Mouse (Mus musculus) heart, adult 2 months (tissue): ENCODE data around the gene Thbs4.

Experiments
- CTCF ChIP-seq: fragments of 200-600 bp; IDR thresholded peaks from 2 replicates; pipeline ENCODE4 v1.8.1; 2022; ENCODE audit warnings: antibody characterized with exemption, mild to moderate bottlenecking, moderate library complexity
- POLR2A ChIP-seq: fragments of 200-500 bp; IDR thresholded peaks from 2 replicates; pipeline ENCODE4 v1.6.1; 2011; ENCODE audit warnings: mild to moderate bottlenecking, low read depth, low read length, control low read depth; ENCODE audit not compliant: insufficient read depth

DNA sequence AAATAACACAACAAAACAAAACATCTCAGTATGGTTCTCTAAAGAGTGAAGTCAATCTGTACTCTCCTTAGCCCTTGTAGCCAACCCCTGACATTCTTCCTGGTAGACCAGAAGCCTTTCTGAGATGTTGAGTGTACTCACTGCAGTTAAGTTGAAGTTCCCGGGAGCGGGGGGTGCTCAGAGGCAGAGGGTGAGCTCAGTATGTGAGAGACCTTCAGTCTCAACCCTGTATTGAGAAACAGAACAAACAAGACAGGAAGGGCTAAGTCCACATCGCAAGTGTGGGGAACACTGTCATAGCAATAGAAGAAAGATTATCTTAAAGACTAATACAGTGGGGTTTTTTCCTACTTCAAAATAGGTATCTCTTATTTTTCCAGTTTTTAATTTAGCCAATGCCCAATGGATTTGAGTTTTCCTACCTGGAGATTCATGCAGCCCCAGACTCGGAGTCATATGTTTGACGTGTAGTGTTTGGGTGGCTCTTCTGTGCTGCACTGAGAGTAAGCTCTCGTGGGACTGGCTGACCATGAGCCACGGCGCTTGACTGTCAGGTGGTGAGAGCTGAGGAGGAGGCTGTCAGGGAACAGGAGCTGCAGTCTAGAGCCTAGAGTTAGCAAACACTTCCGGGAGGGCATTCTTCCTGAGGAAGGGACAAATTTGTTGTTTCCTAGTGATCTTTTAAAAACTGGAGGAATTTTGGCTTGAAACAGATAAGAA lies 88.1 kb downstream of the Thbs4 start:
- TF ChIP-seq CTCF (no peak), POLR2A (no peak)
